Mouse (Mus musculus) induced T-regulatory cell, adult 2 months (primary cell): ENCODE data around the gene Rassf4.

Source experiments
- DNase-seq: peaks from one replicate; pipeline ENCODE4 v3.0.0-alpha.2; 2012; ENCODE audit warnings: low read depth

Gene Rassf4

DNA sequence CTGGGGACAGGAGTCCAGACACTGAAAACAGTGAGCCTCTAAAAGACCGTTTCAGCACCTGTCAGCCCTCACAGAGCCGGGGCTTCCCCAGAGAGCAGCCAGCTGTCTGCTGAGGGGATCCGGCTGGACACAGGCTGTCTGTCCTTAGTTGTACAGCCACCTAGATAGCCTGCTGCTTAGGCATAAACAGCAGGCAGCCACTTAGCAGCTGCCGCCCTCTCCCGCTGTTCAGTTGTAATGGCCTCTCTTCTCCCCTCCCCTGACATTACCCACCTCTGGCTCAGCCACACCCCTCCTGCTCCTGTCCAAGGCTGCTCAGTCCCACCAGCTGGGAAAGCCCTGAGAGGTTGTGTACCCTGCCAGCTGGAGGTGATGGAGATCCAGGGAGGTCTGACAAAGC, 2.7 kb downstream of the Rassf4 start:
- no peak for DNase-seq

- no peak for DNase-seq
Measured at GRCm38 (mm10) chr6:116670144-116670543, 3.6 kb downstream of the Rassf4 start.

- DNase-seq = peak; percentile 35
Measured at GRCm38 (mm10) chr6:116668682-116669470, 4.9 kb downstream of the Rassf4 start.

GRCm38 (mm10) chr6:116667382-116667781, 6.4 kb downstream of the Rassf4 start:
- no peak for DNase-seq

GRCm38 (mm10) chr6:116666892-116667291, 6.9 kb downstream of the Rassf4 start:
- DNase-seq = no peak

GRCm38 (mm10) chr6:116666085-116666750, 7.5 kb downstream of the Rassf4 start:
- DNase-seq = no peak

DNA sequence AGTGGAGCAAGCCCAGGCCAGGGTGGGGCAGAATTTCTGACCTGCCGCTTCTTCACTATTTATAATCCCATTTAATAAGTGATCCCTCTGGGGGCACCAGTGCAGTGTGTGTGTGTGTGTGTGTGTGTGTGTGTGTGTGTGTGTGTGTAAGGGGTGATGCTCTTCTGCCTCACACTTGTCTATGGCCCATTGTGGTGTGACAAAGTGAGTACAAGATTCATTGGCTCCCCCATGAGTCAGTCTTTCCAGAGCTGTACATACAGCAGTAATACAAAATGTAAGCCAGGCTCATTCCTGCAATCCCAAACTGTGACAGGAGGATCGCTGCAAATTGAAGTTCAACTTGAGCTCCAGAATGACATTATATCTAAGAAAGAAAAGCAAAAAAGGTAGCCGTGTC, 8.9 kb downstream of the Rassf4 start:
- DNase-seq = no peak

GRCm38 (mm10) chr6:116664031-116664430, 9.7 kb downstream of the Rassf4 start:
- no peak for DNase-seq

GRCm38 (mm10) chr6:116663364-116663763, 10.4 kb downstream of the Rassf4 start:
- no peak for DNase-seq

GRCm38 (mm10) chr6:116653684-116654454, 19.9 kb downstream of the Rassf4 start:
- peak; percentile 73 for DNase-seq

DNA sequence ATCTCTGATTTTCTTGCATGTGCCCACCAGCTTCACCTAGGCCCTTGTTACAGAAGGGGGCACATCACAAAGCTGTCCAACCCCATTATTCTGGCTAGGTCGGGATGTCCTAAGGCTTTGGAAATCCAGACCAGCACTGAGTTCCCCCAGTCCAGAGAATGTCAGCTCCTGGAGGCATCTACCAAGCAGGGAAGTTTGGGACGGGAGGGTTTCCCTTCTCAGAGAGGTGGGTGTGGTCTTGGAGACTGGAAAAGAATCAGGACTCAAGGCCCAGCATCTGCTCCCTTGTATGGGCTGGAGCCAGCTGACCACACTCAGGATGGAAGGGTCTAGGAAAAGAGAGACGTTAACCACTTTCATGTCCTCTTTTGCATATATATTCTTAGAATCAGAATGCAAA, 20.6 kb downstream of the Rassf4 start:
- DNase-seq = no peak

DNA sequence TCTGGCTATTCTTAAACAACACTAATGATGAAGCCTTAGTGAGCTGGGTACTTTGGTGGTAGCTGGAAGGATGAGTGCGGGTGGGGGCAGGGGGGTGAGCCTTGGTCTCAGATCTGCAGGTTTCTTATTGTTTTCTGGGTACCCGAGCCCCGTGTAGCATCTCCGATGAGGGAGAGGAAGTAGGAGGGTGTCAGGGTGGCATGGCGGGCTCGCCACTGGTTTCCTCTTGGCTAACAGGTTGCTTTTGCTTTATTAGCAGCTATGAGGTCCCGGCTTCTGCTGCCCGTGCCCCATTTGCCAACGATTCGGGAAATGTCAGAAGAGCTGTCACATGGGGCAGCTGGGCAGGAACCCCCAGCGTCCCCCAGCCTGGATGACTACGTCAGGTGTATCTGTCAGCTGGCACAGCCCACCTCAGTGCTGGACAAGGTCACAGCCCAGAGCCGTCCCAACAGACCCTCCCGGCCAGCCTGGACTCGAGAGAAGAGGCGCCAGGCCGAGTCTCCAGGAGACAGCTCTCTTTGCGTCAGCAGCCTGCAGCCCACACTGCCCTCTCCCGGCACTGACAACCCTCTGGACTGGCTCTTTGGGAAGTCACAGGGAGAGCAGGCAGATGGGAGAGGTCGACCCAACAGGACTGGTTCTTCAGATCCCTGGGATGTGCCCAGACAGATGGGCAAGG, 22.2 kb downstream of the Rassf4 start:
- no peak for DNase-seq

DNA sequence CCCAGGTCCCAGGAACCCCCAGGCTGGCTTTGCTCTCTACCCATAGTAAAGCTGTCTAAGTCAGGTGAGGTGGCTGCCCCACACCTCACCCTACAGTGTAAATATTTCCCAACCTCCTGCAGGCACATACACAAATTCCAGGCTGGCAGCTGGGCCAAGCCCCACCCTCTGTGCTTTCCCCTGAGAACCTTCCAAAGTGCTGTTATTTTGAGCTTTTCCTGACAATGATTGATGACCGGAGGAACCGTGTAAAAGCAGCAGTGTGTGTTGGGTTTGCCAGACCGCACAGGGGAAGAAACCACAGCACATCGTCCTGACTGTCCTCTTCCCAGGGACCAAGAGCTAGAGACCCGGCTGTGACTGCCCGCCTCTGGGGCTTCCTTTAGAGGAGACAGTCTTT, 23.3 kb downstream of the Rassf4 start, which contains the start of gene Depp1:
Depp1 (plus strand) TSS at position 204 of the 400 bp plus-strand sequence.
- no peak for DNase-seq

- no peak for DNase-seq
Measured at GRCm38 (mm10) chr6:116649811-116650210, 23.9 kb downstream of the Rassf4 start.

DNA sequence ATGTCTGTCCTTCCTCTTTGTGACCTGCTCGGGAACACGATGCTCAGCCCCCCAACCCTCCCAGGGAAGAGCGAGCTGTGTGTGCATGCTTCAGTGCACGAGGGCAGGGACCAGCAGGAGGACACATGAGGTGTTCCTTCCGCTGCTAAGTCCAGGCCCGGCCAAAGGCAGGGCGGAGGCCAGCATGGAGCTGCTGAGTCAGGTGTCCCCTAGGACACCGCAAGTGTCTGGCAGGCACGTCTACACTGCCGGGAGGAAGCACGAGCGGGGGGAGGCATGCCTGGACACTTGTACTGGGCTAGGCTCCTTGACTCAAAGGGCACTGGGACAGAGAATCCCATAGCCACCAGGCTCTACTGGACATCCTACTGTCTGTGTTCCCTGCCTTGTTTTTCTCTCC, 26.0 kb downstream of the Rassf4 start:
- no peak for DNase-seq

- no peak for DNase-seq
Measured at GRCm38 (mm10) chr6:116644335-116644734, 29.4 kb downstream of the Rassf4 start.

- no peak for DNase-seq
Measured at GRCm38 (mm10) chr6:116643881-116644280, 29.9 kb downstream of the Rassf4 start.

GRCm38 (mm10) chr6:116642942-116643341, 30.8 kb downstream of the Rassf4 start:
- no peak for DNase-seq

DNA sequence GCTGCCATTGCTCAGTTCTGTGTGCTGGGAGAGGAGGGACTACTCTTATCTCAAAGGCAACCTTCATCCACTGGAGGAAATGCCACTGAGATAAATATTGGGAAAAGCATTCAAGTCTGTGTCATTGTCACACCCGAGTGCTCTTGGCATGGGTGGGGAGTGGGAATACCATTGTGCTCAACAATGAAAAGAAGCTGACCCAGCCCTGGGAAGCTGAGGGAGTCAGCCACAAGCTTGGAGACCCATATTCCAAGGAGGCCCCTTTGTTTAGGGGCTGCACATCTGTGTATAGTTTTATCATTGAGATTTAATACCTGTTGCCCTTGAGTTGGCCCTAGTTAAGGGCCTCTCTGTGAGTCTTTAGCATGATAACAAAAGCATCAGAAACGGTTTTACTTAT, 34.1 kb downstream of the Rassf4 start:
- DNase-seq = no peak

GRCm38 (mm10) chr6:116638871-116639270, 34.9 kb downstream of the Rassf4 start:
- DNase-seq = no peak

- no peak for DNase-seq
Measured at GRCm38 (mm10) chr6:116637496-116637895, 36.3 kb downstream of the Rassf4 start.

GRCm38 (mm10) chr6:116636581-116637235, 37.0 kb downstream of the Rassf4 start:
- DNase-seq = no peak
